Mouse (Mus musculus): ENCODE measurements at regions not wholly inside any gene's neighbourhood (a gene's known extent, or its start where the extent isn't known, plus 50 kb on each side); places are given as distances from the start of the nearest gene placed in this dataset.
"Not testable (repeated sequence)": the region's sequence is repeated elsewhere in the genome, so short reads cannot be mapped to it uniquely, and the experiment has no call there.

DNA sequence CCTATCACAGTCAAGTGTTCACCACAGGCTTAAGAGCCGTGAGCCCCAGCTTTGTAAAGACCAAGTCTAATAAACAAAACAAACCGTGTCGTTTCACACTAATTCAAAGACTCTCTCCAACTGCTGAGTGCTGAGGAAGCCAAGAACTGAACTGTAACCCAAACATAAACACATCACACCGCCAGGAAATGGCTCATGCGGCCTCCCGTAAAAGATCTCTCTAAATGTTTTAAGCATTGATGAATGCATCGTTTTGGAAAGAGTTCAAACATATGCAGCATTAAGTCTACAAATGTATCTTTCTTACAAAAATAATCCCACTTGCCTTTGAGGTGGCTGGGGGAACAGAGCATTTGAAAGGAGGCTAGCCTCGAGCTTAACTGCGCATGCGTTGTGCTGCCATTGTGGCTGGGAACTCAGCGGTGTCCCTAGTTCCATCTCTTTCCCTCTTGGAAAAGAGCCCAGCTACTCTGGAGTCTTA lies 280.7 kb downstream of the Gxylt1 start:
- no peak for DNase-seq

DNA sequence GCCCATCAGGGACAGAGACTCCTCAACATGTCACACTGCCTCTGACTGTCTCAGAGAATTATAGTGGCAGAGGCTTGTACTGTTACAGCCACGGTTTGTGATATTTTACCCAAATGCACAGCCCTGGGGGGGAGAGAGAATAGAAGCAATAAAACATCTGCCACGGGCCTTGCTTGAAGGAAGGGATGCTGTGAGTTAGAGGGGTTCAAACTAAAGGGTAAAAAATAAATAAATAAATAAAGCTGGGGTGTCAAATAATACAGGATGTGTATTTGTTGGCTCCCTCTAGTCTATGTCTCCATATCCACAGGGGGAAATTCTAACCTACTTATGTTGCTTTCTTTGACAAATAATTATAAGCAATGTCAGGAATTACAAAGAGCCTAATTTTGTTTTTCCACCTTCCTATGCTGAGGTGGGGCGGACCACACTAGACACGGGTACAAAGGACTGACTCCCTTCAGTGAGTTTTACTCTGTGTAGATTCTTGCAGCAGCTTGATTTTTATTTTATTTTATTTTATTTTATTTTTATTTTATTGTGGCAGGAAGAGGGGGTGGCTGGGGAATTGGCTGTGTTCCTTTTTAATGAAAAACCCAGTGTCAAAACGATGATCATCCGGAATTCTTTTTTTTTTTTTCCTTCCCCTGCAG lies 281.3 kb downstream of the Gxylt1 start:
- DNase-seq = no peak

DNA sequence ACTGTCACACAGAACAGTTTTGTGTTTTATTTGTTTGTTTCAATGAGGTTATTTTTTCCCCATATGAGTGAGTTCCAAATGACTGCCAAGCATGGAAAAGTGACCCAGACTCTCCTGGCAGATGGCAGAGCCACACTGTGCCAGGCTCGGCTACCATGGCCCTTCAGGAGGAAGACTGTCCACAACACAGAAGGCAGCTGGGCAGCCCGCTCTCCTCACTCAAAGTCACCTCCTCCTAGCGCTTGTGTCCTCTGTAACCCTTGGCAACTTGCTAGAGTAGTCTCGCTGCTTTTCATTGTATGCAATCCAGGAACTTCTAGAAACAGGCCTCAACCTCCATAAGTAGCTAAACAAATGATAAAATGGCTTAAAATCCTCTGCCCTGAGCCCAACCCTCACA lies 299.2 kb downstream of the Gxylt1 start:
- no peak for DNase-seq

DNA sequence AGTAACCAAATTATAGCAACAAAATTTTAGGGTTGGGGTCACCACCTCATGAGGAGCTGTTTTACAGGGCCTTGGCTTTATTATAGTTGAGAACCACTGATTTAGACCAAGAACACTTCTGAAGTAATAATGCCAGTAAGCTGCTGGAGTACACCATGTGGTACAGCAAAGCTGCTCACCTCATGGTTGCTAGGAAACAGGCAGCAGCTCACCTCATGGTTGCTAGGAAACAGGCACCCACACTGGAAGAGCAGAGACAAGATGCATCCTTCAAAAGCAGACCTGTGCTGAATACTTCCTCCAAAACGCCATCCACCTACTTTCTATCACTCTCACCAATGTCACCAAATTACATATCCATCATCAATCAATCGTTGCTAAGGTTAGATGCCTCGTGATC lies 300.0 kb downstream of the Gxylt1 start:
- DNase-seq = no peak

DNA sequence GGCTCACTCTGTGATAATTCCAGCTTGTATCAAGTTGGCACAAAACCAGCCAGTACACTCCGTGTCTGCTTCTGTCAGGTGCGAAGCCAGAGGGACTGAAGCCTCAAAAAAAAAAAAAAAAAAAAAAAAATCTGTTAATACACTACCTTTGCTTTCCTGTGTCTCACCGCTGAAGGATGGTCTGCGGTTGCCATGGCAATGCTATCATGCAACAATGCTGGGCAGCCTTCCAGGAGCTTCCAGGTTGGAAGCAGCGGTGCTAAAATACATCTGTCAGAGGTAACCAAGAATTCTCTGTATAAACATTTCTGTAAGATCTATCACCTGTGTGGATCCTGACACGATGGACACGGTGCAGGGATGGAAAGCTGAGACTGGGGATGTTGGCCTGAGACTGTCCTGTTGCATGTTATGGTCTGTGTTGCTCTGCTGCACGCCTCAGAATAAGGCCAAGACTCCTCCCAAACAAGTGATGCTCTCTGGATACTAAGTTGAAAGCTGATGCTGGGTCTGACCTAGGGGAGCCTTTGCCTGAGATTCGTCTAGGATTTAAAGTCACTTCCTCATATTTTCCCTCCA lies 301.2 kb downstream of the Gxylt1 start:
- no peak for DNase-seq

DNA sequence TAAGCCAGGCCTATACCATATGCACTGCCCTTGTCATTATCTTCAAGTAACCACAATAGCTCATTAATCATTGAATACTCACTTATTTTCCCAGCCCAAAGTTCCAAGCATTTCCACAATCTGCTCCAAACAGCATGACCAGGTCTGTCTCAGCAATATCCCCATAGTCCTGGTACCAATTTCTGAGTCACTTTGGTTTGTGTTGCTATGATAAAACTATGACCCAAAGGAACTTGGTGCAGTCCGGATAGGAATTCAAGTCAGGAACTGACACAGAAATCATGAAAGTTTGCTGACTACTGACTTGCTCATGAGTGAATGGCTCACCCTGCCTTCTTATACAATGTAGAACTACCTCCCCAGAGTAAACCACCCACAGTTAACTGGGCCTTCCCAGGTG lies 309.4 kb downstream of the Gxylt1 start:
- DNase-seq = no peak

DNA sequence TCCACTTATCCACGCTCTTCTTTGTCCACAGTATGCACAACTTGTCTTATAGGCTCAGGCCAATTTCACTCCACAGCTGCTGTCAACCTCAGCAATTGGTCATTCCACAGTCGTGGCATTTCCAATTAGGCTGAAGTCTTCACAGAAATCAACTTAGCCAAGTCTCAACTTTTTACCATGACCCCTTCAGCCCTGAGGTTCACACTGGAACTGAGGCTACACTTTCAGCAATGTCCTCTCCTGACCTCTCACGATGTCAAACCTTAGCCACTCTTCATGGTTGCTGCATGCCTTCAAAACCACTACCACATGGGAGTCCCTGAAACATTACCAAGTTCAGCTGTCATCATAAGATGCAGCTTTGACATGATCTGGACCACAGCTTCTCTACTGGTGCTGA lies 310.1 kb downstream of the Gxylt1 start:
- DNase-seq = no peak

DNA sequence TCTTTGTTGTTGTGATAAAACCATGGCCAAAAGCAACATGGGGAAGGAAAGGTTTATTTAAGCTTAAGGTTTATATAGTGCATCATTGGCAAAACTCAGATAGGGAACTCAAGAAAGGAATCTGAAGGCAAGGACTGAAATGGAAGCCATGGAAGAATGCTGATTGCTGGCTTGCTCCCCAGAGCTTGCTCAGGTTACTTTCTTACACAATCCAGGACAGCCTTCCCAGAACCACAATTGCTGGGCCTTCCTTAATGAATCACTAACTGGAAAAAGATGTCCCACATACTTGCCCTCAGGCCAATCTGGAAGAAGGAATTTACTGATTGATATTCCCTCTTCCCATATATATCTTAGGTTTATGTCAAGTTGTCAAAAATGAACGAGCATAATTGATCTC lies 310.8 kb downstream of the Gxylt1 start:
- DNase-seq = no peak

DNA sequence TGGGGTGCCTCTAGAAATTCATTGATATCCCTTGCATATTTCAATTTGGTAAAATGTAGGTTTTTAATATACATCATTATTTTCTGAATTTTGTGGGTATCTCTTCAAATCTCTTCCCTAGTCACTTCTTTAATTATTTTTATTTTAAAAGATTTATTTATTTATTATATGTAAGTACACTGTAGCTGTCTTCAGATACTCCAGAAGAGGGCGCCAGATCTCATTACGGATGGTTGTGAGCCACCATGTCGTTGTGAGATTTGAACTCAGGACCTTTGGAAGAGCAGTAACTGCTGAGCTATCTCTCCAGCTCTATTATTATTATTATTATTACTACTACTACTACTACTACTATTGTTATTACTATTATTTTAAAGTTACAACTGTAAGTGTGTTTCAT lies 324.1 kb downstream of the Gxylt1 start:
- DNase-seq = not testable (repeated sequence)

DNA sequence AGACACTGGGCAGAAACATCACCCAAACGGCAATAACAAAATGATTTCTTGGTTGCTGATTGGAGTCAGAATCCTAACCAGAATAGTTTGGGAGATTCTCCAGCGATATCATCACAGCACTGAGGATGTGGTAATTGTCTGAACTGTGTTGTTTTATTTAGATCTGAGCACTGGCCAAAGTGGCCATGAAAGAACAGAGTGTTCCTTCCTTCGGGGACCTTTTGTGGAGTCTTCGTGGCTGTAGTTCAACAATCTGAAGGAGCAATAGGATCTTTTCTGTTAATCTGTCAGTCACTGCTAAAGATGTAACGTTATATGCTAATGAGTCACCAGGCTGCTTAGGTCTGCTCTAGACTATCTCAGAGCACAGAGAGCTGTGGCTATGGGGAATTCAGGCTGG lies 328.8 kb downstream of the Gxylt1 start:
- no peak for DNase-seq

DNA sequence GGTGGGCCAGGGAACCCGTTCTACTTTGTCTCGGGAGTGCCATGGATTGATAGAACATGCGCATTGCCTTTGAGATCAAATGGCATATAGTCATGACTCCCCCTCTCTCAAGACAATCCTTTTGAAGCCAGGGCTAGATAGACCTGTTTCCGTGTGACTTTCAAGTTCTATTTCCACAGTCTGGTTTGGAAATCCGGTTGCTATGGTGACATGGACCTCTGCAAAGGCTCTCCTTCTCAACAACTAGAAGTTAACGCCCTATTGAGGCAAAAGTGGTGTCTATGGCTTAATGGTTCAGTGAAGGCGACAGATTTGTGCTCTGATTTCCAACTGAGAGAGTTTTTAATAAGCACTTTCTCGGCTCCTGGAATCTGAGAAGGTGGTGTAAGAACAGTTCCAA lies 371.2 kb downstream of the Gxylt1 start:
- no peak for DNase-seq

DNA sequence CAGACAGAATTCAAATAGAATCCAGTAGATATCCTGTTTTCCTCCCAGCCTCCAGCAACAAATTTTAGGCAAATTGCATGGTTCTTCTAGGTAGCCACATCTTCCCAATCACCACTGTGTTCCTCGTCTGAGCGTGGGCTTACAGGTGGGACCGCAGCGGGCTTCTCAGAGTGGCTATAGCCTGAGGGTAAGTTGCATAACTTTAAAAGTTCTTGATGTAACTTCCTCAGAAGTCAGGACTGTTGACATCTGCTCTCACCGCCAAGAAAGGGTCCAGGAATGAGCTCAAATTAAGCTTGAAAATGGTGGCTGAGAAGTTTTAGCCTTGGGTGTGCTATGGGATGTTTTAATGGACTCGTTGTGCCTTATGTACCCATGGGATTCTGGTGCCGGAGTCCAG lies 377.7 kb downstream of the Gxylt1 start:
- no peak for DNase-seq

DNA sequence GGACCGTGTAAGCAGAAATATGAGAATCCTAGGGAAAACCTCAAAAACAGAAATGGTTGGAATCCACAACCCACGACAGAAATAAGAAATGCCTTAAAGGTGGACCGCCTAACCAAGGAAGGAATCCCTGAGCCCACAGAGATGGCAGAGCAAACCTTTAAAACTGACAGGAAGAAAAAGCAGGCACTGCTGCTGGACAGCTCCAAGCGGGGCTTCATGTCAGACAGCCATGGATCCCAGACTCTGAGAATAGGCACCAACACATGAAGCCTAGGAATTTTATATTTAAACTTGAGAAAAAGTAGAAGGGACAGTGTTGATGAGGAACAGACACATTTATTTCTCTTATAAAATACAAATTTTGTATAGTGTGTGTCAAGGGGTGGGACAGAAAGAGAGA lies 379.1 kb downstream of the Gxylt1 start:
- no peak for DNase-seq

DNA sequence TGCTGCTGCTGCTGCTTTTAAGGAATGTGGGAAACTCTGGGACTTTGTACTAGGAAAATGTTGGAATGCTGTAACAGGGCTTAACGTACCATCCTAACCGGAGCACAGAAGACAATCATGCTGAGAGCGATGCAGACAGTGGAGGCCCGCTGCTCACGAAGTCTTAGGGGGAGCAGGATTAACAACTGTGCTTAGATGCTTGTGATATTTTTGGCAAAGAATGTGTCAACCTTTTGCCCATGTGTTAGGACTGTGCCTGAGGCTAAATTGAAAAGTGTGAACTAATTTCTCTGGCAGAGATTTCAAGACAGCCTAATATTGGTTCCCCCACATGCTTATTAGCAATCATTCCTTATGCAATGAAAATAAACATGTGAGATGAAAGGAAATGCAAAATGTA lies 398.5 kb downstream of the Gxylt1 start:
- no peak for DNase-seq

DNA sequence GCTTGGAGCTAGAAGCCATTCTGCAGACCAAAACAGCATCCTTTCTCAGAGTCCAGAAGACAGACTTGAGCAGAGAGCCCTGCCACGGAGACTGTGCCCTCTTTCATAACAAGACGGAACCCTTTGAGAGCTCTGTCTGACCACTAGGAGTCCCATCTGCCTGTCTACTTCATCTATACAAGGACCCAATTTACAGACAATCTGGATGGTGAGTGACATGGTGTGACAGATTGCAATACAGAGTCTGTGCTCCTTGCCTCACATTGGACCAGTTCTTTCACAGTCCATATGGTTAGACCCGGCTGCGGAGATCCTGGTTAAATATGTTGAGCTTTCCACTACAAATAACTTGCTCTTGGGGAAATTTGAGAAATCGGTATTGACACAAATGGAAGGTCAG lies 410.9 kb downstream of the Gxylt1 start:
- DNase-seq = no peak

DNA sequence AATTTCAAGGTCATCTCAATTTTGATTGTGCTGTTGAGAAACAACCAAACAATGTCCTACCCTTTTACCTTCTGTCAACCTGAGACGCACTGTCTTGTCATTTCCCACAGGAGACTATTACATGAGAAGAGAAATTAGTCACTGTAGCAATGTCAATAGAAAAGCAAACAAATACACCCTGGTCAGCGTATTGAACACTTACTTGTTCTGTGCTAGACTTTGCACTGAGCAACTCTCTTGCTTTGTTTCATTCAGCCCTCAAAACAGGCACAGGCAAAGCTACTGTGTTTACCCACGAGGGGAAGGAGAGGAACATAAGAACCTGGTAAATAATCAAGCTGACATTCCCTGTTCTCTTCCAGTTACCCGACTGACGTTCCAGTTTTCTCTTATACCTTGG lies 424.1 kb downstream of the Gxylt1 start:
- DNase-seq = no peak

DNA sequence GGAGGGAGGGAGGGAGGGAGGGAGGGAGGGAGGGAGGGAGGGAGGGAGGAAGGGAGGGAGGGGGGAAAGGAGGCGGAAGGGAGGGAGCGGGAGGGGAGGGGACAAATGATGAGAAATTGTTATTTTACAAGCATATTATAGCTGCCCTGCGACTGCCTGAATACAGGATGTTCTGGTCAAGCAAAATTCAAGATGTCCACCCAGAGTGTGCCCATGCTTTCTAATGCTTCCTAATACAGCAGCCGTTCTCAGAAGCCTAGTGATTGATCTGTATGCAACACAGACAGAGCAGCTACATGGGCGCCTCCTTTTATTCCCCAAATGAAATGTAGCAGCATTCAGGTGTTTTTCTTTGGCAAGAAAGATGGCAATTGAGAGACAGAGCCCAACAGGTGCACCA lies 434.9 kb downstream of the Gxylt1 start:
- no peak for DNase-seq

DNA sequence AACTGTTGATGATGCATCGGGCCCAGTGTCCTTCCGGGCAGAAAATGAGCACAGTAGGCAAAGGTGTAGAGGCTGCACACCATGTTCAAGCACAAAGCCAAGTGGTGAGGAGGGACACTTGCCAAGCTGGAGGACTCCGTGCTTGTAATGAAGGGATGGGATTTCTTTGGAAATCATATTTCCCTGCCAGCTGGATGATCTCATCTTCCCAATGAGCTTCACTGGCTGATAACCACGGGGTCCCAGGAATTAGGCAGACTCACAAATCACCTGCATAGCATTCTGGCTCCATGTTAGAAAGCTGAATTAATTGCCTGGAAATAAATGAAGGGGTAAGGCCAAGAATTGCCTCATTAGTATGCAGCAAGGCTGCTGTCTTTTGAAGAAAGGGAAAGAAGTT lies 435.4 kb downstream of the Gxylt1 start:
- DNase-seq = no peak

DNA sequence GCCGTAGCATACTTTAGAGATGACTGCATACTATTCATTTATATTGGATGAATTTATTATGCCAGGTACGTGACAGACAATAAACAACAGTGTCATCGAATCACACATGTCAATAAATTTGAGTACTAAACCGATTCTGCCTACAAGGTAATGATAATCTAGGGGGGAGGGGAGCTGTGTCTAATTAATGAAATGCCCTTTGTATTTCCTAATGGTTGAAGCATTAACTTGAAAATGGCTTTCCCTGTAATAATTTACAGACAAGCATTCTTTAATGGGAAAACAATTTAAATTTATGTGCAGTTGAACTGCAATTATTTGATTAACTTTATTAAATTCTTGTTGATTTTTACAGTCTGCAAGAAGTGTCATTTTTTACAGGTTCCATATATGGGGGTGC lies 429.5 kb downstream of the Pdzrn4 start:
- DNase-seq = no peak
